Mouse (Mus musculus) limb, embryonic 11.5 days (tissue): Measurements from ENCODE around the gene Plekhh1. TPM values are rescaled to one million over a fixed set of nuclear protein-coding genes. Genes with fewer than 3 reads are reported as not detected.
A peak's percentile ranks its signal among the peaks of the same experiment; 100 is the strongest.

Experiments
- ATAC-seq: fragments of 200-750 bp; cut with Nextera tagmentation; 2 replicates; pipeline ENCODE4 v1.8.0; 2017; ENCODE audit warnings: low read depth; ENCODE audit not compliant: insufficient number of reproducible peaks, low FRiP score, low TSS enrichment
- DNase-seq: peaks from one replicate; pipeline ENCODE4 v3.0.0-alpha.2; 2015; ENCODE audit warnings: low spot score
- H3K27ac ChIP-seq: fragments of 300-500 bp; sonication (generic); replicated peaks from 2 replicates; pipeline ENCODE4 v1.5.1; 2014; ENCODE audit warnings: low read depth, mild to moderate bottlenecking, low read length
- H3K27me3 ChIP-seq: fragments of 300-500 bp; sonication (generic); 2 replicates; pipeline ENCODE4 v1.6.1; 2014; ENCODE audit warnings: mild to moderate bottlenecking, low read length, mixed read lengths; ENCODE audit not compliant: control insufficient read depth, insufficient read depth
- H3K36me3 ChIP-seq: fragments of 300-500 bp; sonication (generic); 2 replicates; pipeline ENCODE4 v1.6.1; 2014; ENCODE audit warnings: mild to moderate bottlenecking, low read length, moderate library complexity, mixed read lengths; ENCODE audit not compliant: control insufficient read depth, insufficient read depth
- H3K4me1 ChIP-seq: fragments of 300-500 bp; sonication (generic); 2 replicates; pipeline ENCODE4 v1.6.1; 2014; ENCODE audit warnings: low read length, mixed read lengths; ENCODE audit not compliant: control insufficient read depth, insufficient read depth
- H3K4me2 ChIP-seq: fragments of 300-500 bp; sonication (generic); 2 replicates; pipeline ENCODE4 v1.6.1; 2014; ENCODE audit warnings: low read depth, mild to moderate bottlenecking, moderate library complexity; ENCODE audit not compliant: severe bottlenecking
- H3K4me3 ChIP-seq: fragments of 300-500 bp; sonication (generic); 2 replicates; pipeline ENCODE4 v1.5.1; 2014; ENCODE audit warnings: low read depth, low read length
- H3K9ac ChIP-seq: fragments of 300-500 bp; sonication (generic); 2 replicates; pipeline ENCODE4 v1.6.1; 2014; ENCODE audit warnings: mild to moderate bottlenecking, low read length
- H3K9me3 ChIP-seq: fragments of 300-500 bp; sonication (generic); 2 replicates; pipeline ENCODE4 v1.6.1; 2016; ENCODE audit warnings: low read length; ENCODE audit not compliant: control insufficient read depth
- WGBS: fragments of 180-500 bp; shearing (Covaris S2); extraction: QIAGEN DNeasy Blood & Tissue Kit; methylation state at CpG from one replicate; pipeline ENCODE4 v1.1.7; 2014; 5-methylcytosine and 5-hydroxymethylcytosine counted together
- polyA plus RNA-seq: library from polyadenylated mRNA; unstranded; fragments of >200 nt; fragmentation: Nextera tagmentation; extraction: Ambion mirVana; gene quantifications from 2 replicates; pipeline ENCODE4 v1.2.1, GENCODE M21; 2014

Plekhh1 gene
- polyA plus RNA-seq, 1 experiment from 2014 or later = 2.9 TPM

- WGBS = 51% methylated on average over 6 of the region's 7 CpGs
- Histone ChIP-seq H3K27ac (no peak overlapping the region), H3K4me2 (no peak overlapping the region), H3K36me3 (no peaks in the 10 kb centered on the region), H3K27me3 (no peaks in the 10 kb centered on the region), H3K4me3 (no peak overlapping the region), H3K9ac (no peak overlapping the region), H3K4me1 (no peaks in the 10 kb centered on the region), H3K9me3 (no peaks in the 10 kb centered on the region)
- no peak for DNase-seq
- no peak for ATAC-seq
These were observed 32.3 kb upstream of the Plekhh1 start for GRCm38 (mm10) chr12:78996711-78997110.

- peaks cover 12% of the 10 kb centered on the region; the same call in 1 of the 2 replicates for H3K27me3 ChIP-seq
- no peak for ATAC-seq
- H3K4me2 ChIP-seq = no peak overlapping the region
- no peak overlapping the region for H3K4me3 ChIP-seq
- H3K36me3 ChIP-seq = no peaks in the 10 kb centered on the region
- H3K9ac ChIP-seq = no peak overlapping the region
- DNase-seq = no peak
- H3K27ac ChIP-seq = no peak overlapping the region
- WGBS = 88% methylated on average over 5 of the region's 5 CpGs
- no peaks in the 10 kb centered on the region for H3K4me1 ChIP-seq
- no peaks in the 10 kb centered on the region for H3K9me3 ChIP-seq
These were observed 26.6 kb upstream of the Plekhh1 start for GRCm38 (mm10) chr12:79002406-79002805.

- Histone ChIP-seq H3K36me3 (no peaks in the 10 kb centered on the region), H3K4me1 (no peaks in the 10 kb centered on the region), H3K9ac (no peak overlapping the region), H3K4me3 (no peak overlapping the region), H3K4me2 (no peak overlapping the region), H3K27ac (no peak overlapping the region), H3K27me3 (peaks cover 15% of the 10 kb centered on the region; the same call in 1 of the 2 replicates), H3K9me3 (no peaks in the 10 kb centered on the region)
- ATAC-seq (no peak), DNase-seq (no peak)
- 83% methylated on average over 3 of the region's 3 CpGs for WGBS
These were observed 26.0 kb upstream of the Plekhh1 start for GRCm38 (mm10) chr12:79002978-79003377.

GRCm38 (mm10) chr12:79005456-79005855 lies 23.5 kb upstream of the Plekhh1 start:
- WGBS = 79% methylated on average over 5 of the region's 5 CpGs
- no peaks in the 10 kb centered on the region for H3K9me3 ChIP-seq
- H3K27me3 ChIP-seq = peaks cover 15% of the 10 kb centered on the region; the same call in 1 of the 2 replicates
- no peak for ATAC-seq
- no peak overlapping the region for H3K9ac ChIP-seq
- no peak for DNase-seq
- H3K4me1 ChIP-seq = no peaks in the 10 kb centered on the region
- no peak overlapping the region for H3K27ac ChIP-seq
- no peak overlapping the region for H3K4me2 ChIP-seq
- no peak overlapping the region for H3K4me3 ChIP-seq
- no peaks in the 10 kb centered on the region for H3K36me3 ChIP-seq

GRCm38 (mm10) chr12:79006076-79006475 lies 22.9 kb upstream of the Plekhh1 start:
- Histone ChIP-seq H3K27ac (no peak overlapping the region), H3K27me3 (peaks cover 15% of the 10 kb centered on the region; the same call in 1 of the 2 replicates), H3K9me3 (no peaks in the 10 kb centered on the region), H3K4me3 (peak overlapping the region; percentile 86), H3K4me2 (peak overlapping the region; percentile 94; the same call in 1 of the 2 replicates), H3K4me1 (no peaks in the 10 kb centered on the region), H3K9ac (no peak overlapping the region), H3K36me3 (no peaks in the 10 kb centered on the region)
- DNase-seq = no peak
- ATAC-seq = no peak
- WGBS = 32% methylated on average over 9 of the region's 9 CpGs

GRCm38 (mm10) chr12:79006478-79007125 lies 22.4 kb upstream of the Plekhh1 start:
- Histone ChIP-seq H3K9me3 (no peaks in the 10 kb centered on the region), H3K4me3 (peak overlapping the region; percentile 86), H3K27ac (no peak overlapping the region), H3K4me1 (no peaks in the 10 kb centered on the region), H3K4me2 (peak overlapping the region; percentile 94), H3K9ac (peak overlapping the region; percentile 69), H3K36me3 (no peaks in the 10 kb centered on the region), H3K27me3 (peaks cover 15% of the 10 kb centered on the region; the same call in 1 of the 2 replicates)
- peak; percentile 58 for DNase-seq
- ATAC-seq = peak; percentile 50; the same call in 1 of the 2 replicates
- under 1% methylated on average over 51 of the region's 53 CpGs for WGBS

- H3K27me3 ChIP-seq = peaks cover 15% of the 10 kb centered on the region; the same call in 1 of the 2 replicates
- no peaks in the 10 kb centered on the region for H3K36me3 ChIP-seq
- no peak within 1 kb of the TSS for H3K27ac ChIP-seq
- H3K9me3 ChIP-seq = no peaks in the 10 kb centered on the region
- DNase-seq (peak; percentile 76), ATAC-seq (peak; percentile 61)
- peak within 1 kb of the TSS; percentile 94 for H3K4me2 ChIP-seq
- H3K9ac ChIP-seq = peak within 1 kb of the TSS; percentile 69
- H3K4me1 ChIP-seq = no peaks in the 10 kb centered on the region
- H3K4me3 ChIP-seq = peak within 1 kb of the TSS; percentile 86
- WGBS = 1% methylated on average over 47 of the region's 49 CpGs
These were observed 21.7 kb upstream of the Plekhh1 start, which contains the start of gene Tmem229b for GRCm38 (mm10) chr12:79007126-79007753. Gene Tmem229b (minus strand): TSS chr12:79007627.

- no peak for DNase-seq
These were observed 18.4 kb upstream of the Plekhh1 start for GRCm38 (mm10) chr12:79010569-79010968.

More at GRCm38 (mm10) chr12:79010569-79010968, 18.4 kb upstream of the Plekhh1 start:
- H3K27ac ChIP-seq = no peak overlapping the region
- no peaks in the 10 kb centered on the region for H3K4me1 ChIP-seq
- ATAC-seq = no peak
- H3K9ac ChIP-seq = no peak overlapping the region
- WGBS = 40% methylated on average over 3 of the region's 3 CpGs
- H3K27me3 ChIP-seq = peaks cover 11% of the 10 kb centered on the region; the same call in 1 of the 2 replicates
- no peaks in the 10 kb centered on the region for H3K9me3 ChIP-seq
- no peaks in the 10 kb centered on the region for H3K36me3 ChIP-seq
- H3K4me3 ChIP-seq = no peak overlapping the region
- H3K4me2 ChIP-seq = no peak overlapping the region
